Mouse (Mus musculus): Measurements from ENCODE around the gene Lgals3bp.

The Lgals3bp gene

DNA sequence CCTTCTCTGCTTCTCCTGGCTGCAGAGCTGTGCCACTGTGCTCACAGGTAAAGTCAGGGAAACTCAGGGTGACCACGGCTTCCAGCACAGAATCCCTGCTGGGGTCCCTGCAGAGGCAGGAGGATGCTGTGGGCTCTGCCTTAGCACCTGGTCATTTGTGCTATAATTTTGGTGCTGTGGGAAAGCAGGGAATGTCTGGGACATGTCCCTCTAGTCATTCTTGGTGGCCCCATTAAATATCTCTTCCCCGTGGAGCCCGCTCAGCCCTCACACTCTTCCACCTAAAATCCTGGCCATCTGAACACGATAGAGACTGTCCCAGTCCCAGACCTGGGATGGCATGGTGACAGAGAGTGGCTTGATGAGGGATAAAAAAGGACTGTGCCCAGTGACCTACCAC lies 37.9 kb downstream of the Lgals3bp start:
- no peak for DNase-seq (ENCODE audit: low spot score in 2 of 2)

DNA sequence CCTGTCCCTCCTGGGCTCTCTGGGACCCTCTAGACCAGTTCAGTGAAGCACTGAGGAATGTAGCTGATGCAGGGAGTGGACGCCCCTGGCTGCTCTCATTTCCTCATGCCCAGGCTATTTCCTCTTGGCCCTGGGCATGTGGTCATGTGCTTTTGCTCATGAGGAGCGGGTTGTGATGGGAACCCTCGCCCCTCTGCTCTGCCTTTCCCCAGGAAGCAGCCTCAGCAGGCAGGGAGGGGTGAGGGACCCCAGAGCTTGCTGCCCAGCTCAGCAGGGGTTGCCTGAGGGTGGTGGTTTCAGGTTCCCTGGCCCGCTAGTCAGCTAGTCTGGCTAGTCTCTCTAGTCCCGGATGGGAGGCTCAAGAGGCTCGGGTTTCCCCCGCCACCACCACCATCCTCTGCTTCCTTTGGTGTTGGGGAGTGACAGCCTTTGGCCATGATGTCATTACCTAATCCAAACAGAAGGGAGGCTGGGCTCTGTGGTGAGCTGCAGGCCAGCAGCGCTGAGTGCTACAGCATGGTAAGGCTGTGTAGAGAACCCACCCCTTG lies 38.8 kb downstream of the Lgals3bp start:
- DNase-seq (ENCODE audit: low spot score in 2 of 2), result no peak

DNA sequence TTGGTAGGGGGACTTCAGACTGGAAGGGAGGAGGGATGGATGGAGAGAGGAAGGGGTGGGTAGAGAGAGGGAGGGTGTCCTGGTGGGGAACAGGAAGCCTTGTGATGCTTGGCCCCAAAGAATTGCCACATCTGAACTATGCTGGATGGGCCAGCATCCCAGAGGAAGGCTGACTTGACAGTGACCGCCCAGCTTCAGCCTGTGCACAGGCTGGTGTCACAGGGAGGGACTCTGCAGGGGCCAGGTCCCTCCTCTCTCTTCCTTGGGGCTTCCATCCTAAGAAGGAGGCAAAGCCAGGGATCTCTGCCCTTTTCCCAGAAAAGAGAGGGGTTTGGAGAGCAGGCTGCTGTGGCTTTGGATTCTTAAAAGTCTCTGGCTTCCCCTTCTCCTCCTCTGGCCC lies 39.4 kb downstream of the Lgals3bp start:
- DNase-seq (ENCODE audit: low spot score in 2 of 2), result no peak

DNA sequence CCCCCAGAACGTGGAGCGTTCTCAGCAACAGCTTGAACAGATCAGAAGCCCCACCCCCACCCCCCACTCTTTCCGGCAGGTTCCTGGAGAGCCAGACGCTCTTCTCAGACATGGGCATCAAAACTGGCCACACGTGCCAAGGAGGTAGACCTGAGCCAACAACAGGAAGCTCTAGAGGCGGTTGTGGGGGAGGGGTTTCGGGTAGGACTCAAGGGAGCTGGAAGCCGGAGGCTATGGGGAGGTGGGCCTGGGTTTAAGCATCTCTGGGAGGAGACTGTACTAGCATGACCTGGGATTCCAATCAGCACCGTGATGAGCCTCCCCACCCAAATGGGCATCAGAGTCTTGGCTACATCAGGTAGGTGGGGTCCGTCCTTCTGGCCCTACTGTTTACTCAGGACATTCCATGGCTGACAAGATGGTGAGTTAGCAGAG lies 41.0 kb downstream of the Lgals3bp start:
- peak in 1 of 2 experiments; percentile 63 for DNase-seq (ENCODE audit: low spot score in 2 of 2)

DNA sequence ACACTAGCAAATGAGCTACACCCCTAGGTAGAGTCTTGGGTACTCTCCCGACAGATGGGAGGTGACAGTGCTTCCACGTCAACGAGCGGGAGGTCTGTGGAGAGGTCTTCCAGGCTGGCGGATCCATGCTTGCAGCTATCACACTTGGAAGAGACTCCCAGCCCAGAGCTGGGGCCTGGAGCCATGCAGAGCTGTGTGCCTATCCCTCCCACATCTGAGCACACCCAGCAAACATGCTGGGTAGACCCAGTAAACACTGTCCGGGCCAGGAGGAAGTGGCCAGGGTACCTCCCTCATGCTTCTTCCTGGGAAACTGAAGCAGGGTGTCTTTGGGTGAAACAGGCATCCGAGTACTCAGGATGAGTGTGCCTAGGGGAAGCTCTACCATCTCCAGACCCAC lies 41.4 kb downstream of the Lgals3bp start:
- DNase-seq (ENCODE audit: low spot score in 2 of 2), result no peak

DNA sequence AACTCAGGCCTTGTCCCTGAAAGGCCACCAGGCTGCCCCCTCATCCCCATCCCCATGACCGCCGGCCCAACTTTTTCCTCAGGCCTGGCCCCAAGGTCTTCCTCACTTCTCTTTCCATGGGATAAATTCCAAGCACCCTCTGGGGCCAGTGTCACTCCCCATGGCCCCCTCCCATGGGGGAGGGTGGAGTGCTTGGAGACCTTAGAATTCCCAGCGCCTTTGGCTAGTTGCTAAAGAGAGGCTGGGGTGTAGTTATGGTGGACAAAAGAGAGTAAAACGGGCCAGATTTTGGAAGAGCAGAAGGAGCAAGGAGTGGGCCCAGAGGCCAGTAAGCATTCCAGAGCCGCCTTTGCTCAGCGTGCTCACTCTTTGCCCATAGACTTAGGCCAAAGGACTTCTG lies 46.3 kb downstream of the Lgals3bp start, which contains the start of gene Timp2:
Gene Timp2, minus strand, starts transcription at position 101 of the 400 bp plus-strand sequence.
- no peak for DNase-seq (ENCODE audit: low spot score in 2 of 2)

DNA sequence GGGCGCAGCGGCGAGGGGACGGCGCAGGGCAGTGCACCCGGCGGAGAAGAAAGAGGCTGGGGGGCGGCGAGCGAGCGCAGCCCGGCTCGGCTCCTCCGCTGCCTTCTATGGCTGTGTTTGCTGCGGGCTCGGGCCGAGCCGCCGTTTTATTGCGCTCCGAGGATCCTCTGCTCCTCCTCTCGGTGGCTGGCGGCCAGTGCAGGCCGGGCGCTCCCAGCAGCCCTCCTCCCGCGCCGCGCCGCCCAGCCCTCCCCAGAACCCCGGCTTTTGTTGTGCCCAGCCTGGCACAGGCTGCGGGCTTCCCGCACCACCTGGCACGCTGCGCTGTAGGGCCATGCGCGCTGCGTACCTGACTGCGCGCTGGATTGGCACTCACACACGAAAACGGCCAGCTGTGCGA lies 46.7 kb downstream of the Lgals3bp start:
- peak; percentile 74 to 84 for DNase-seq (ENCODE audit: low spot score in 2 of 2)

DNA sequence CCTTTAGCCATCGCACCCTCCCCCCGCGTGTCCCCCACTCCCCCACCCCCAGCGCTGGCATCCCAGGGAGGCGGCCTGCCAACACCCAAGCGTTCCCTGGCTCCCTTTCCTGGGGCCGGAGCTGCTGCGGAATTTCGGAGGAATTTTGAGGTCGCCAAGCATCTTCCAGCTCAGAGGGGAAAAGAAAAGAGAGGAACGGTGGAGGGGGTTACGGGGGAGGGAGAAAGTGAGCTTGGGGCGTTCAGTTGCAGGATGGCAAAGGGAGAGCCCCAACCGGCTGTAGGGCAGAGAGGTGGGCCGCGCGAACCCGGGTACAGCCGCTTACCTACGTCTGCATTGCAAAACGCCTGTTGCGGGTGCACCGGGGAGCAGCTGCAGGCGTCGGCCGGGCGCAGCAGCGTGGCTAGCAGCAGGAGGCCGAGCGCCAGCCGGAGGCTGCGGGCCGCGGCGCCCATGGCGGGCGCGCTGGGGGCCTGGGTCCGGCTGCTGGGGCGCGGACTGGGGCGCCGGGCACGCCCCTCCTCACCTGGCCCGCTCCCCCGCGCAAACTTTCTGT lies 47.2 kb downstream of the Lgals3bp start:
- peak in 1 of 2 experiments; percentile 20 for DNase-seq (ENCODE audit: low spot score in 2 of 2)

DNA sequence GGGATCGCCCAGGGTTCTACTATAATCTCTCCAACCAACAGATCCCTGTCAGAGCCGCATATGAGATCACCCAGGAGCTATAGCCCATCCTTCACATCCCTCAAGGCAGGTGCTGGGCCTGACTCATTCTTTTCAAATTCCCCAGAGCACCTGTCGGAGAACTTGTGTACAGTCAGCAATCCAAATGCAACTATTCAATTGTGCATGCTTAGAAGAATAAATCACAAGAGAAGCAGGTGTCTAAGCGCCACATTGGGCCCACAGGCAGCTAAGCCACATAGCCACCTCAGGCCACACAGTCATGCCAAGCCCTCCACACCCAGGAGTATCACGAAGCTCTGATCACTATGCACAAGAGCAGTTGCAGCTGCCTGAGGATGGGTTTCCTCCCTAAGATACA lies 52.4 kb downstream of the Lgals3bp start:
- no peak for DNase-seq (ENCODE audit: low spot score in 2 of 2)

DNA sequence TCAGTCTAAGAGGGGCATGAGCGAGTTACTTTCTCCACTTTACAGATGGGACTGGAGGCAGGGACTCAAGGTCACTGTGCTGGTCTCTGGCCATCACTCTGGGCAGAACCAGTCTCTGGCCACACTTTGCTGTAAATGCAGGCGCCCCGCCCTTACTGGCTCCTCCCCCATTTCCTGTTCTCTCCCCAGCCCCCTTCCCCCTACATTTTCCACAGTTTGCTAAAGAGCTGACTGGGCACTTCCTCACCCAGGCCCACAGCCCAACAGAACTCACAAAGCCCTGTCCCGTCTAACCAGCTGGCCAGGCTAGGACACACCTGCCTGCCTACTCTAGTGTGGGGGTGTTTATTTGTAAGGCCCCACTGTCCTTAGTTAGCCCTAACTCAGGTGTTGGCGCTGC lies 53.0 kb downstream of the Lgals3bp start:
- no peak for DNase-seq (ENCODE audit: low spot score in 2 of 2)

DNA sequence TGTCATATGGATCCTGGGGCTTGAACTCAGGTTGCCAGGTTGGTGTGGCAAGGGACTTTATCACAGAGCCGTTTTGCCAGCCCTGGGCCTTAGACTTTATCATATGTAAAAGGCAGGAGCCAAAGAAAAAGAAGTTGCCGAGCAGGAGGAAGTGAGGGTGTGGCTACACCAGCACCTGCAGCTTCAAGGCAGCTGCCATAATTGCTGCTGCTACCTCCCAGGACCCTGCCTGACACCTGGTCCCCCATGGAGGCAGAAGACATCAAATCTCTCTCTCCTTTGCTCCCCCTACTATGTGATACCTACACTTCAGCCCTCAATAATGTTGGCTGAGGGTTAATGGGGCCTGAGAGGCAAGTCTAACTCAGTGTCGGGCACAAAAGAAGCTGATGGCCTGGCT lies 53.5 kb downstream of the Lgals3bp start:
- DNase-seq (ENCODE audit: low spot score in 2 of 2), result no peak

DNA sequence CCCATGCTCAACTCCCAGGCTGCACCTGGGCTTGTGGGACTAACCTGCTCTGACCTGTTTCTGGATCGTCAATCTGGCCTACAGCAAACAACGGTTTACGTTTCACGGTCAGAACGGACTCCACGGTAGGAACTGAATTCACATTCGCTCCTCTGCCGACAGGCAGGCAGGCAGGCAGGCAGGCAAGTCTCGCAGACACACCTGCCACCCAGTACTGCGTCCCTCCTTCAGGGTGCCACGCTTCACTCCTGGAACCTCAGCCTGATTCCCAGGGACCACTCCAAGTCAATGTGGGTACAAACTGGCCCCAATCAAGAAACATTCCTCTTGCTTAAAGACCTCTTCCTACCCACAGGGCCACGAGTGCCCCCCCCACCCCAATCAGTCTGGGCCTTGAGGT lies 54.0 kb downstream of the Lgals3bp start:
- DNase-seq (ENCODE audit: low spot score in 2 of 2), result no peak

DNA sequence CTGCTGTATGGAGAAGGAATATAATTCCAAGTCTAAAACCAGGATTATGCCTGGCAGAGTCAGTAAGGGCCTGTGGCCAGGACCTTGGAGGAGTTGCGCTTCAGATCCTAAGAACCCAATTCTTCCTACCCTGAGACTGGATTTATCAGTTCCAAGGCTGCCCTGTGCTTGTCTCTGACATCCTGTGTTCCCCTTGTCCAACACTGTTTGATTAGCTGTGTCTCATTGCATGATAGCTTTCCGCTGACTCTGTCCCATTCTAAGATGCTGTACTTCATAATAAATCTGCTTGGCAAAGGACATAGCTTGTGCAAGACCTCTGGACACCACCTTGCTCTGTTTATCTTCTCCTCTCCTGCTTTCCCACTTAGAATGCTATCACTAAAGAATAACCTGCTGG lies 54.5 kb downstream of the Lgals3bp start:
- DNase-seq (ENCODE audit: low spot score in 2 of 2), result no peak

DNA sequence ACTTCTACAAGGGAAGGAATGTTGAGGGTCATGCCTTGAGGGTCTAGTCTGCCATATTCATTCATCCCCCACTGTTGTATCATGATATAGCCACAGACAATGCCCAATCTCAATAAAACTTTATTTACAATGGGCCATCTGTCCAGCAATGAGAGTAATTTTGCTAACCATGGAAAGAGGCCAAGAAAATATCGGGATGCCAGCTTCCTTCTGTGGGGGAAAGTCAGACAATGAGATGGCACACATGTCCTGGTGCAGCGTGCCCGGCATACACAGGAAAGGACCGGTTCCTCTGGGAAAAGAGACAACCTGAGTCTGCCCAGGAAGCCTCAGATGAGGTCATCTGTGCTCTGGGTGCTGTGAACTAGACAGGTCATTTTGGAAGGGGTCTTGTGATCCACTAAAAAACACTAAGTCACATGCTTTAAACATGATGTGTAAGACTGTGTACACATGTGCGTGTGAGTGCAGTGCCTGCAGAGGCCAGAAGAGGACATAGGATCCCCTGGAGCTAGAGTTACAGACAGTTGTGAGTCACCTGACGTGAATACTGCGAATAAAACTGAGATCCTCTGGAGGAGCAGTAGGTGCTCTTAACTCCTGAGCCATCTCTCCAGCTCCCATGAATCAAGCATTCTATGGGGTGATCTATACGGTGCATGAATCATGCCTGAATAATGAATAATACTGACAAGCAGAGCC lies 55.3 kb downstream of the Lgals3bp start:
- DNase-seq (ENCODE audit: low spot score in 2 of 2), result no peak

DNA sequence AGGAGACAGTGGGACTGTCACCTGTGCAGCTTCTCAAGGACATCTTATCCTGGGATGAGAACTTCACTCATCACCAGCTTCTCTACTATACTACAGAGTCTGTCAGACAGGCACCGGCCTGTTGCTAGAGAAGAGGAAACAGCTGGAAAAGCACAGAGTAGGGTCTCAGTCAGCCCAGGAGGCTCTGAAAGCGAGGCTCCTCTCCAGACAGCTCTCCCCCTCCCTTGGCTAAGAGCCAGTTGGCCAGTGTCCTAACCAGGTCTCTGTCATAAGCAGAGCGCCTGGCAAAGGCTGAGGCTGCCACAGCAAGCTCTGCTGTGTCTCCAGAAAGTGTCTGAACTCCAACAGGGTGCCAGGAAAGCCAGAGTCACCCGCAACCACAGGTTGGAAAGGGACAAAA lies 56.2 kb downstream of the Lgals3bp start:
- peak; percentile 51 to 82 for DNase-seq (ENCODE audit: low spot score in 2 of 2)

DNA sequence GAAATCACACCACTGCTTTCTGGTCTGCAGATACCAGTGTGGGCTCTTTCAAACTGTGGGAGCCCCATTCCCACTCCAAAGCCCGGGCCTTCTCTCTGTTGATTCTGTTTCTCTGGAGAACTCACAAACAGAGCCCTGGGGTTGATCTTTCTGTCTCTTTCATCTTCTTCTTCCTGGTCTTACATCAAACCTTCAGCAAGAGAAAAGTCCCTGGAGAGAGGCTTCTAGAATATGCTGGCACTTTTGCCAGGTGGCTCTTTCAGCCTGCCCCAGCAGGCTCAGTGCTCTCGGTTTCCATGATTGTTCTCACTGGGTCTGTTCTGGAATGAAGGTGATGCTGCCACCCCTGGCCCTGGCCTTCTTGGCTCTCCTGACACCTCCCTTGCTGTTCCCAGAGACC lies 58.3 kb downstream of the Lgals3bp start:
- DNase-seq (ENCODE audit: low spot score in 2 of 2), result no peak

Data from cerebellum, postnatal 4 days (tissue).